Mouse (Mus musculus) stomach, postnatal 0 days (tissue): ENCODE measurements around the gene Gramd1b. TPM values are rescaled to one million over a fixed set of nuclear protein-coding genes. Genes with fewer than 3 reads are reported as not detected.
"Not testable (repeated sequence)": the region's sequence is repeated elsewhere in the genome, so short reads cannot be mapped to it uniquely, and the experiment has no call there.

Source experiments
- ATAC-seq: fragments of 200-750 bp; cut with Nextera tagmentation; 2 replicates; pipeline ENCODE4 v1.8.0; 2017; ENCODE audit not compliant: low FRiP score, low TSS enrichment
- DNase-seq: peaks from one replicate; pipeline ENCODE4 v3.0.0-alpha.2; 2016; ENCODE audit warnings: low spot score
- H3K27ac ChIP-seq: fragments of 300-500 bp; sonication (generic); replicated peaks from 2 replicates; pipeline ENCODE4 v1.5.1; 2014; ENCODE audit warnings: mild to moderate bottlenecking, control low read depth
- H3K27me3 ChIP-seq: fragments of 300-500 bp; sonication (generic); 2 replicates; pipeline ENCODE4 v1.6.1; 2014; ENCODE audit warnings: low read length; ENCODE audit not compliant: control insufficient read depth, insufficient read depth
- H3K36me3 ChIP-seq: fragments of 300-500 bp; sonication (generic); 2 replicates; pipeline ENCODE4 v1.6.1; 2014; ENCODE audit warnings: low read length, mixed read lengths; ENCODE audit not compliant: control insufficient read depth, insufficient read depth
- H3K4me1 ChIP-seq: fragments of 300-500 bp; sonication (generic); replicated peaks from 2 replicates; pipeline ENCODE4 v1.6.1; 2014; ENCODE audit warnings: antibody characterized with exemption; ENCODE audit not compliant: control insufficient read depth, insufficient read depth
- H3K4me2 ChIP-seq: fragments of 300-500 bp; sonication (generic); replicated peaks from 2 replicates; pipeline ENCODE4 v1.6.1; 2014; ENCODE audit warnings: low read depth, mild to moderate bottlenecking, control low read depth, moderate library complexity
- H3K4me3 ChIP-seq: fragments of 300-500 bp; sonication (generic); 2 replicates; pipeline ENCODE4 v1.5.1; 2014; ENCODE audit warnings: low read depth, low read length, control low read depth
- H3K9ac ChIP-seq: fragments of 300-500 bp; sonication (generic); 2 replicates; pipeline ENCODE4 v1.6.1; 2014; ENCODE audit warnings: mild to moderate bottlenecking, low read length, control low read depth, mixed read lengths
- H3K9me3 ChIP-seq: fragments of 300-500 bp; sonication (generic); 2 replicates; pipeline ENCODE4 v1.6.1; 2016; ENCODE audit warnings: low read length; ENCODE audit not compliant: control insufficient read depth
- CTCF ChIP-seq: IDR thresholded peaks from 2 replicates; pipeline ENCODE4 v1.5.1; 2016; ENCODE audit warnings: antibody characterized with exemption, low read depth, mild to moderate bottlenecking, moderate library complexity
- EP300 ChIP-seq: optimal IDR thresholded peaks from 2 replicates; pipeline ENCODE3; 2016; ENCODE audit warnings: antibody characterized with exemption
- WGBS: fragments of 180-500 bp; shearing (Covaris S2); extraction: QIAGEN DNeasy Blood & Tissue Kit; methylation state at CpG from one replicate; pipeline ENCODE4 v1.1.7; 2014; 5-methylcytosine and 5-hydroxymethylcytosine counted together
- polyA plus RNA-seq: library from polyadenylated mRNA; unstranded; fragments of >200 nt; fragmentation: Nextera tagmentation; extraction: Ambion mirVana; gene quantifications from 2 replicates; pipeline ENCODE4 v1.2.1, GENCODE M21; 2015

Gene Gramd1b
- polyA plus RNA-seq, 1 experiment from 2014 or later: 1.8 TPM

DNA sequence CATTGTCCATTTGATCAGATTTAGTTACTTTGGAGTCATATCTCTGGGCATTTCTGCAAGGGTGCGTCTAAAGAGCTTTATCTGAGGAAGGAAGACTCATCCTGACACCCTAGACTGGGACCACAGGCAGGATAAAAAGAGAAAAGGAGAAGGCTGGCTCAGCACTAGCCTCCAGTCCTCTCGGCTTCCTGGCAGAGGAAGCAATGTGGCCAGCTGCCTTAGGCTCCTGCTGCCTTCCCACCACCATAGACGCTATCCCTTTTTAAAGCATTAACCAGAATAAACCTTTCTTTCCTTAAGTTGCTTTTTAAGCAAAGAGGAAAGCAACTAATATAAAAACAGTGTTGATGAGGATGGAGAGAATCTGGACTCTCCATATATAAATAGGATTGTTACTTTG lies 24.6 kb downstream of the Gramd1b start:
- Histone ChIP-seq H3K27ac (no peak overlapping the region), H3K27me3 (no peaks in the 10 kb centered on the region), H3K4me3 (no peak overlapping the region), H3K9ac (no peak overlapping the region), H3K4me1 (no peaks in the 10 kb centered on the region), H3K9me3 (no peaks in the 10 kb centered on the region), H3K4me2 (no peak overlapping the region), H3K36me3 (no peaks in the 10 kb centered on the region)
- DNase-seq (no peak), ATAC-seq (no peak)
- WGBS: 70% methylated on average over 3 of the region's 3 CpGs
- TF ChIP-seq EP300: no peak
- TF ChIP-seq CTCF: no peak

DNA sequence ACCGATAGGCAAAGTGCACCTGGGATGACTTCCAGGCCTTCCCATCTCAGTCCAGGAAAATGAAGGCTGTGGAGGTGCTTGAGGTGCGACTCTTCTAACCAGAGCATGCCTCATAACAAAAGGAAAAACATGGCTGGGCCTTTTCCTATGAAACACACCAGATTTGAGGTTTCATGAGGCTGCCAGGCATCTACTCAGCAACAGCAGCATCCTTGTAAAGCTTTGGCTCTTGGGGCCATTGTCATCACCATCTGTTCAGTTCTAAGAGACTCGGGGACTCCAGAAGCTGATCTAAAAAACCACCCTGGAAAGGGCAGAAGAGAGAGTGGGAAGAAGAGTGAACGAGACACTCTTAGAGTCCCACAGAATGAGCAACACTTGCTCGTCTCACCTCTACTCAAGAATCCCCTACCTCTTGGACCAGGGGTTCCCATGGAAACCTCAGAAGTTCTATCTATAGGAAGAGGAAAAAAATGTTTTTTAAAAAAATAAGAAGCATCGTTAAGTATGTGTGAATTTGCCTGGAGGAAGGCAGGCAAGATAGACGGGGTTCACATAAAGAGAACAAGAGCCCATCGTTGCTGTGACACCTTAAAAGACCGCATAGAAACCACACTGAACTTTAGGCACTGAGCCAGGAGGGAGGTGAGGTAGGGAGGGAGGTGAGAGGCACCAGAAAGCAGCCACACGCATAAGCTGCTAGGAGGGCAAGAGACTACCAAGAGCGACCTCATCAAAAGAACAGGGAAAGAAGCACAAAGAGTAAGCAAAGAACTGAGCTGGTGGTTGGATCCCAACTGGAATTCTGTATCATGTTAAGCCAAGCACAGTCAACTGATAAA lies 25.5 kb downstream of the Gramd1b start:
- no peaks in the 10 kb centered on the region for H3K9me3 ChIP-seq
- H3K4me1 ChIP-seq: no peaks in the 10 kb centered on the region
- WGBS: 70% methylated on average over 11 of the region's 11 CpGs
- no peak overlapping the region for H3K27ac ChIP-seq
- DNase-seq (no peak), ATAC-seq (no peak)
- H3K9ac ChIP-seq: no peak overlapping the region
- no peak overlapping the region for H3K4me2 ChIP-seq
- H3K36me3 ChIP-seq: no peaks in the 10 kb centered on the region
- TF ChIP-seq EP300 (no peak), CTCF (no peak)
- H3K27me3 ChIP-seq: no peaks in the 10 kb centered on the region
- no peak overlapping the region for H3K4me3 ChIP-seq

DNA sequence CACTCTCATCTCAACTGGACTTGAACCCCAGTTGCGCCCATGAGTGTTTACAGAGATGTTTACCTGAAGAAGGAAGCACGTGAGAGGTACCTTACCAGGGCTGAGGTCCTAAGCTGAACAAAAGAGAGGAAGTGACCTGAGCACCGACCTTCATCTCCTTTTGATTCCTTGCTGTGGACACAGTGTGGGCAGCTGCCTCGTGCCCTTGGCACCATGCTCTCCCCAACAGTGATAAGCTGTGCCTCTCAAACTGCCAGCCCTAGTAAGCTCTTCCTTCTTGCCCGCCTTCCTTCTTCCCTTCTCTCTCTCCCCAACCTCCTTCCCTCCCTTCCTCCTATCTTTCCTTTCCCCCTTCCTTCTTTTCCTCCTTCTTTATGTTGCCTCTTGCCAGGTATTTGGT lies 26.3 kb downstream of the Gramd1b start:
- Histone ChIP-seq H3K9ac (no peak overlapping the region), H3K9me3 (no peaks in the 10 kb centered on the region), H3K4me2 (no peak overlapping the region), H3K4me1 (no peaks in the 10 kb centered on the region), H3K27ac (no peak overlapping the region), H3K27me3 (no peaks in the 10 kb centered on the region), H3K36me3 (no peaks in the 10 kb centered on the region), H3K4me3 (no peak overlapping the region)
- DNase-seq (no peak), ATAC-seq (no peak)
- TF ChIP-seq EP300 (no peak), CTCF (no peak)
- WGBS: 78% methylated on average over 5 of the region's 5 CpGs

DNA sequence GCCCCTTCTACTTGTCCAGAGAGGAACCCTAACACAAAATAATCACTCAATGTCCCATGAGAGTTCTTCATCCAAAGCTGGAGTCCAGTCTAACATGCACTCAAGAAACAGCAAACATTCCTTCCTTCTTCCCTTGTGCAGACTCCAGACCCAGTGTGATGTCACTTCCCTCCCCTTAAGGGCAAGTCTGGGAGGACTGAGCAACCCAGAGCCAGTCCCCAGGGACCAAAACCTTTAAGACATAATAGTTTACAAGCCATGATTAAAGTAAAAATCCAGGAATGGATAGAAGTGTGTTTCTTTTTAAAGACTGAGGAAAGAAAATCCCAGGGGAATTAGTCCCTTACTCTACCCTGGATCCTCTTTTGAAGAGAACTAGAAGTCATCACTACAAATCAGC lies 30.5 kb downstream of the Gramd1b start:
- no peak for DNase-seq
- H3K27me3 ChIP-seq: no peaks in the 10 kb centered on the region

DNA sequence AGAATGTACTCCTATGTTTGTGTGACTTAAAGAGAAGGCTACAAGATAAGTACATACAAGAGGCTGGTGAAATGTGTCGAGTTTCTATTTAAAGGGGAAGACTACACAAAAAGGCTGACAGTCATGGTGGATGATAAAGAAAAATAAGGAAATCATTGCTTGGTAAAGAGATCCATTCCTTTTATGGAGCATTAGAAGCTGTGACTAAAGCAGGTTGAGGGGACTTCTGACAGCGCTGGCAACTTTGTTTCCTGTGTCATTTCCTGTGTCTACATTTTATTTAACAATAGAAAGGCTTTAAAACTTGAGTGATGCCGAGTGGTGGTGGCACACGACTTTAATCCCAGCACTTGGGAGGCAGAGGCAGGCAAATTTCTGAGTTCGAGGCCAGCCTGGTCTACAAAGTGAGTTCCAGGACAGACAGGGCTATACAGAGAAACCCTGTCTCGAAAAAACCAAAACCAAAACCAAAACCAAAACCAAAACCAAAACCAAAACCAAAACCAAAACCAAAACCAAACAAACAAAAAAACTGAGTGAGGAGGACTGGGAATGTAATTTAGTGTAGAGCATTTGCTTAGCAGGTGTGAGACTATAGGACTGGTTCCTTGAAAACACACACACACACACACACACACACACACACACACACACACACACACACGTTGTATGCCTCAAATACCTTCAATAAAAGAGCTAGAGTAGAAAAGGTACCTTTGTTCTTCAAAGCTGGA lies 48.7 kb downstream of the Gramd1b start:
- not testable (repeated sequence) for H3K4me3 ChIP-seq, H3K9ac ChIP-seq, ATAC-seq, H3K9me3 ChIP-seq, H3K36me3 ChIP-seq, H3K4me1 ChIP-seq, DNase-seq, H3K27me3 ChIP-seq, H3K4me2 ChIP-seq, H3K27ac ChIP-seq
- 55% methylated on average over 7 of the region's 7 CpGs for WGBS

More for the DNA sequence above, 30.5 kb downstream of the Gramd1b start:
- no peak overlapping the region for H3K4me2 ChIP-seq
- no peak for ATAC-seq
- no peak for TF ChIP-seq EP300
- H3K27ac ChIP-seq: no peak overlapping the region
- no peaks in the 10 kb centered on the region for H3K4me1 ChIP-seq
- H3K4me3 ChIP-seq: no peak overlapping the region
- no peaks in the 10 kb centered on the region for H3K36me3 ChIP-seq
- no peaks in the 10 kb centered on the region for H3K9me3 ChIP-seq
- no peak overlapping the region for H3K9ac ChIP-seq

DNA sequence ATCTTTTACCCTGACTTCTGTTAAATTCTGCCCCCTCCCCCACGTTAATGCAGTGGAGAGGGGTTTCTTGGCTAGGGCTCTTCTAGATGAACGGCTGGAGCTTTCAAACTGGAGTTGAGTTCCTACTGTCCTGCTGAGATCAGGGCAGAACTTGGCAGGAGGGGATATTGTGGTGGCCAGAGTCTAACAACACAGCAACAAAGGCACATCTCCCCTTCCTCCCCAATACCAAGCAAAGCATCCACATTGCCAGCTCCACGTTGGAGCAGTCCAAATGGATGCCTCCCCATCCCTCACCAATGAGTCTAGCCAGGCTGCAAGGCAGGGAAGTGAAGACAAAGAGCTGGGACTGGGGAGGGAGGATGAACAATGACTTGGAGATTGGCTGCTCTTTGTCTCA lies 49.9 kb downstream of the Gramd1b start:
- no peak overlapping the region for H3K4me2 ChIP-seq
- no peaks in the 10 kb centered on the region for H3K9me3 ChIP-seq
- TF ChIP-seq CTCF (no peak), EP300 (no peak)
- WGBS: 70% methylated on average over 3 of the region's 3 CpGs
- DNase-seq (no peak), ATAC-seq (no peak)
- H3K4me1 ChIP-seq: no peaks in the 10 kb centered on the region
- no peak overlapping the region for H3K27ac ChIP-seq
- H3K9ac ChIP-seq: no peak overlapping the region
- no peaks in the 10 kb centered on the region for H3K36me3 ChIP-seq
- H3K27me3 ChIP-seq: no peaks in the 10 kb centered on the region
- H3K4me3 ChIP-seq: no peak overlapping the region
